Mouse (Mus musculus) cerebellum, postnatal 14 days (tissue): ENCODE data around the gene D5Ertd577e.
"Not testable (repeated sequence)": the region's sequence is repeated elsewhere in the genome, so short reads cannot be mapped to it uniquely, and the experiment has no call there.

Experiments
- DNase-seq, 2 experiments: peaks; one replicate each; pipeline ENCODE4 v3.0.0; 2021; ENCODE audit warnings: mixed read lengths in 2 of 2

Gene D5Ertd577e

GRCm38 (mm10) chr5:95456506-95456905 lies at the start of gene D5Ertd577e:
Gene D5Ertd577e (plus strand): TSS chr5:95456806.
- not testable (repeated sequence) for DNase-seq

DNA sequence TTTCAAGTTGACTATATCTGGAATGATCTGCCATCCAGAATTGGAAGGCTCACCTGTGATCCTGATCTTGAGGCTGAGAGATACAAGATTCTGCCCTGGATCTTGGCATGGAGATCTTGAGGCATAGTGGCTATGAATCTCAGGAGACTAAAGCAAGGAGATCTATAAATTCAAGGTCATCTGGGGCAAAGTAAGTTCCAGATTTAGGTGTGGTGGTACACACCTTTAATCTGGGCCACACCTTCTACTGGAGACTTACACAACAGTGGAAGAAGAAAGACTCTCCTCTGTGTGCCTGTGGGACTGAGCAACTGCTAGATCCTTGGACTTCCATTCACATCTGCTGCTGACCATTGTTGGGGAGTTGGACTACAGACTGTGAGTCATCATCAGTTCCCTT lies 53.9 kb downstream of the D5Ertd577e start, which contains the start of gene Gm3286:
TSS of gene Gm3286 (plus strand) at position 301 of the 400 bp plus-strand sequence.
- not testable (repeated sequence) for DNase-seq
